Mouse (Mus musculus): ENCODE measurements around the gene Gtdc1. TPM values are rescaled to one million over a fixed set of nuclear protein-coding genes. Genes with fewer than 3 reads are reported as not detected.

Gene Gtdc1
- polyA plus RNA-seq, 3 experiments from 2014 or later, result 14.3 to 31.2 (median 21.5) TPM

- no peak for ATAC-seq
These were observed 355.6 kb downstream of the Gtdc1 start for GRCm38 (mm10) chr2:44571810-44572209.

- ATAC-seq, result no peak
These were observed 356.3 kb downstream of the Gtdc1 start for GRCm38 (mm10) chr2:44571156-44571555.

- ATAC-seq, result no peak
These were observed 358.1 kb downstream of the Gtdc1 start for GRCm38 (mm10) chr2:44569140-44569952.

GRCm38 (mm10) chr2:44564776-44565692, 362.4 kb downstream of the Gtdc1 start:
- ATAC-seq, result no peak

- no peak for ATAC-seq
These were observed 365.7 kb downstream of the Gtdc1 start for GRCm38 (mm10) chr2:44561789-44562188.

GRCm38 (mm10) chr2:44559242-44559944, 368.1 kb downstream of the Gtdc1 start:
- ATAC-seq, result no peak

GRCm38 (mm10) chr2:44557669-44558281, 369.7 kb downstream of the Gtdc1 start:
- no peak for ATAC-seq

GRCm38 (mm10) chr2:44556861-44557592, 370.4 kb downstream of the Gtdc1 start:
- peak; percentile 82 for ATAC-seq

GRCm38 (mm10) chr2:44554716-44555115, 372.7 kb downstream of the Gtdc1 start:
- ATAC-seq, result no peak

- ATAC-seq, result no peak
These were observed 378.1 kb downstream of the Gtdc1 start for GRCm38 (mm10) chr2:44549311-44549710.

- no peak for ATAC-seq
These were observed 384.7 kb downstream of the Gtdc1 start for GRCm38 (mm10) chr2:44542775-44543174.

GRCm38 (mm10) chr2:44541726-44542125, 385.7 kb downstream of the Gtdc1 start:
- ATAC-seq, result no peak

- ATAC-seq, result no peak
These were observed 386.6 kb downstream of the Gtdc1 start for GRCm38 (mm10) chr2:44540881-44541280.

GRCm38 (mm10) chr2:44539121-44539634, 388.3 kb downstream of the Gtdc1 start:
- no peak for ATAC-seq

- no peak for ATAC-seq
These were observed 389.3 kb downstream of the Gtdc1 start for GRCm38 (mm10) chr2:44538135-44538534.

- ATAC-seq, result no peak
These were observed 391.7 kb downstream of the Gtdc1 start for GRCm38 (mm10) chr2:44535760-44536159.

GRCm38 (mm10) chr2:44535136-44535675, 392.3 kb downstream of the Gtdc1 start:
- ATAC-seq, result no peak

GRCm38 (mm10) chr2:44526110-44527032, 401.1 kb downstream of the Gtdc1 start:
- ATAC-seq, result no peak

GRCm38 (mm10) chr2:44525187-44525919, 402.1 kb downstream of the Gtdc1 start:
- no peak for ATAC-seq
